In genomic region chr7:99538421-99538820, GRCm38 (mm10) we compare ENCODE assay signal across 14 mouse cellular contexts. TPM values are rescaled to one million over a fixed set of nuclear protein-coding genes. Genes with fewer than 3 reads are reported as not detected.
DNase-seq lines count a peak whose midpoint lies in the region; ATAC-seq lines count a peak whose summit lies in the region.
"Had no signal": no experiment of that assay in that cellular context is flagged by ENCODE, and none has a peak within 500 bp of the region (broad histone marks: within the 10 kb centered on the region; RNA-seq: fewer than 3 reads in every experiment).

No protein-coding gene starts in this region.

- ATAC-seq in heart, embryonic 11.5 days (replicated peaks; ENCODE audit: insufficient number of reproducible peaks, low FRiP score, low TSS enrichment) = no peak
- ATAC-seq in lung, embryonic 15.5 days (ENCODE audit: borderline replicate concordance, extremely low read depth, low FRiP score, low TSS enrichment) = no peak
- ATAC-seq in hindbrain, embryonic 13.5 days (ENCODE audit: low FRiP score) = no peak
- no peak for ATAC-seq in midbrain, embryonic 15.5 days (replicated peaks)

- H3K27ac ChIP-seq in heart, embryonic 11.5 days (ENCODE audit: low read depth, low read length) = peak overlapping the region; percentile 7; the same call in 1 of the 2 replicates
- H3K27ac ChIP-seq in lung, embryonic 15.5 days = no peak overlapping the region; the same call in 1 of the 2 replicates
- H3K27ac ChIP-seq in hindbrain, embryonic 13.5 days = peak overlapping the region; percentile 40; the same call in 1 of the 2 replicates
- no peak overlapping the region for H3K27ac ChIP-seq in midbrain, embryonic 15.5 days
- H3K27ac ChIP-seq: limb, embryonic 12.5 days had no signal

- no peak overlapping the region for H3K4me3 ChIP-seq in heart, embryonic 11.5 days (ENCODE audit: low read depth, low read length)
- H3K4me3 ChIP-seq in lung, embryonic 15.5 days = no peak overlapping the region
- H3K4me3 ChIP-seq in hindbrain, embryonic 13.5 days = peak overlapping the region; percentile 17; the same call in 1 of the 2 replicates
- peak overlapping the region; percentile 62; the same call in 1 of the 2 replicates for H3K4me3 ChIP-seq in midbrain, embryonic 15.5 days
- H3K4me3 ChIP-seq: heart, embryonic 15.5 days; limb, embryonic 12.5 days had no signal

- H3K4me2 ChIP-seq in heart, embryonic 11.5 days = peak overlapping the region; percentile 93
- H3K4me2 ChIP-seq in lung, embryonic 15.5 days = peak overlapping the region; percentile 94; the same call in 1 of the 2 replicates
- peak overlapping the region; percentile 75 for H3K4me2 ChIP-seq in hindbrain, embryonic 13.5 days
- peak overlapping the region; percentile 77 for H3K4me2 ChIP-seq in midbrain, embryonic 15.5 days
- H3K4me2 ChIP-seq: heart, embryonic 15.5 days; limb, embryonic 12.5 days had no signal

- no peaks in the 10 kb centered on the region for H3K36me3 ChIP-seq in heart, embryonic 11.5 days (ENCODE audit: control insufficient read depth, insufficient read depth, low read length)
- H3K36me3 ChIP-seq in lung, embryonic 15.5 days = no peaks in the 10 kb centered on the region
- peaks cover 8% of the 10 kb centered on the region; the same call in 1 of the 2 replicates for H3K36me3 ChIP-seq in hindbrain, embryonic 13.5 days
- no peaks in the 10 kb centered on the region for H3K36me3 ChIP-seq in midbrain, embryonic 15.5 days (replicated peaks)
- H3K36me3 ChIP-seq: heart, embryonic 15.5 days; limb, embryonic 12.5 days had no signal

- H3K27me3 ChIP-seq in heart, embryonic 11.5 days (ENCODE audit: control insufficient read depth, insufficient read depth, low read length) = no peaks in the 10 kb centered on the region
- no peaks in the 10 kb centered on the region for H3K27me3 ChIP-seq in lung, embryonic 15.5 days
- no peaks in the 10 kb centered on the region for H3K27me3 ChIP-seq in hindbrain, embryonic 13.5 days
- H3K27me3 ChIP-seq in midbrain, embryonic 15.5 days (replicated peaks) = no peaks in the 10 kb centered on the region
- H3K27me3 ChIP-seq: heart, embryonic 15.5 days; limb, embryonic 12.5 days had no signal

- intact Hi-C loops in heart, postnatal 36 days (cut with DNase I) = loop anchor here (5.0 kb wide), 1 partner anchor 36 kb away; no protein-coding TSS in a partner anchor

- 64% methylated on average over 4 of the region's 4 CpGs for WGBS in heart, embryonic 11.5 days (ENCODE audit: insufficient replicate concordance)
- whole genome bisulfite sequencing in lung, embryonic 15.5 days = 74% methylated on average over 4 of the region's 4 CpGs
- WGBS in hindbrain, embryonic 13.5 days = 63% methylated on average over 4 of the region's 4 CpGs
- WGBS in midbrain, embryonic 15.5 days = 74% methylated on average over 4 of the region's 4 CpGs

- no peak overlapping the region for H3K9ac ChIP-seq in heart, embryonic 11.5 days (ENCODE audit: low read depth, low read length)
- H3K9ac ChIP-seq in lung, embryonic 15.5 days = no peak overlapping the region
- H3K9ac ChIP-seq in hindbrain, embryonic 13.5 days = peak overlapping the region; percentile 95
- H3K9ac ChIP-seq in midbrain, embryonic 15.5 days = no peak overlapping the region
- H3K9ac ChIP-seq: heart, embryonic 15.5 days; limb, embryonic 12.5 days had no signal

- peaks cover 52% of the 10 kb centered on the region for H3K4me1 ChIP-seq in heart, embryonic 11.5 days (ENCODE audit: control insufficient read depth, insufficient read depth, low read length)
- peaks cover 65% of the 10 kb centered on the region for H3K4me1 ChIP-seq in lung, embryonic 15.5 days
- H3K4me1 ChIP-seq in hindbrain, embryonic 13.5 days (replicated peaks) = peaks cover 72% of the 10 kb centered on the region
- H3K4me1 ChIP-seq in midbrain, embryonic 15.5 days = peaks cover 61% of the 10 kb centered on the region

- no peak for DNase-seq in heart, postnatal 36 days
- no peak for DNase-seq in lung, postnatal 36 days
- no peak for DNase-seq in adrenal gland, adult (ENCODE audit: inconsistent age in 2 of 2, low spot score in 1 of 2)
- DNase-seq in embryo, embryonic 11 days = no peak
- DNase-seq: adrenal gland, postnatal 14 days; B cell, adult 2 months; cerebellum, adult 18-20 months; kidney, postnatal 14 days had no signal

- no peaks in the 10 kb centered on the region for H3K9me3 ChIP-seq in heart, embryonic 11.5 days (replicated peaks; ENCODE audit: control insufficient read depth, low read length)
- no peaks in the 10 kb centered on the region for H3K9me3 ChIP-seq in lung, embryonic 15.5 days
- H3K9me3 ChIP-seq in hindbrain, embryonic 13.5 days = no peaks in the 10 kb centered on the region
- H3K9me3 ChIP-seq in midbrain, embryonic 15.5 days = no peaks in the 10 kb centered on the region
- H3K9me3 ChIP-seq: heart, embryonic 15.5 days; limb, embryonic 12.5 days had no signal

RNA-seq across cellular contexts. Expression of gene Arrb1, which starts 3.2 kb away (rescaled TPM):
- polyA plus RNA-seq in heart, embryonic 11.5 days (2014; fragmentation: Nextera tagmentation; extraction: Ambion mirVana) = 4.9 and 5.3 TPM in 2 replicates
- 10 to 100 TPM; 22.3 to 25.3 TPM for total RNA-seq in heart, postnatal 36 days (2021)
- 16.1 and 17.5 TPM in 2 replicates for polyA plus RNA-seq in lung, embryonic 15.5 days (2015; fragmentation: Nextera tagmentation; extraction: Ambion mirVana)
- 15.6 and 15.9 TPM in 2 replicates for polyA plus RNA-seq in hindbrain, embryonic 13.5 days (2015; fragmentation: Nextera tagmentation; extraction: Ambion mirVana)
- polyA plus RNA-seq in midbrain, embryonic 15.5 days (2015; fragmentation: Nextera tagmentation; extraction: Ambion mirVana) = 20.1 and 20.3 TPM in 2 replicates

RNA-seq across cellular contexts. Expression of gene Rps3, which starts 54.9 kb away (rescaled TPM):
- 591 and 608 TPM in 2 replicates for polyA plus RNA-seq in heart, embryonic 11.5 days (2014; fragmentation: Nextera tagmentation; extraction: Ambion mirVana)
- 100 to 1,000 TPM; 324 to 333 TPM for total RNA-seq in heart, postnatal 36 days (2021)
- 777 and 836 TPM in 2 replicates for polyA plus RNA-seq in lung, embryonic 15.5 days (2015; fragmentation: Nextera tagmentation; extraction: Ambion mirVana)
- 523 and 532 TPM in 2 replicates for polyA plus RNA-seq in hindbrain, embryonic 13.5 days (2015; fragmentation: Nextera tagmentation; extraction: Ambion mirVana)
- 382 and 405 TPM in 2 replicates for polyA plus RNA-seq in midbrain, embryonic 15.5 days (2015; fragmentation: Nextera tagmentation; extraction: Ambion mirVana)

Comparison
In these comparisons a context has a peak if more than half of its experiments do, and no peak if none do; other contexts are left out.
1. H3K27ac ChIP-seq: peak in heart, embryonic 11.5 days (single experiment) and hindbrain, embryonic 13.5 days (single experiment); none in lung, embryonic 15.5 days (single experiment) and midbrain, embryonic 15.5 days (single experiment).
2. H3K4me3 ChIP-seq: peak in hindbrain, embryonic 13.5 days (single experiment) and midbrain, embryonic 15.5 days (single experiment); none in heart, embryonic 11.5 days (single experiment) and lung, embryonic 15.5 days (single experiment).
3. Peak in every context shown above with its lines, with median percentiles within 50 percentile points of each other: H3K4me2 ChIP-seq.